Mouse (Mus musculus) frontal cortex, adult (tissue): ENCODE data around the gene Gm49425.
A peak's percentile ranks its signal among the peaks of the same experiment; 100 is the strongest.
"Not testable (repeated sequence)": the region's sequence is repeated elsewhere in the genome, so short reads cannot be mapped to it uniquely, and the experiment has no call there.

Experiments used
- ATAC-seq: cut with Nextera tagmentation; 2 replicates; pipeline ENCODE4 v1.9.2; 2017; ENCODE audit warnings: mild to moderate bottlenecking, moderate library complexity, mixed read lengths; ENCODE audit not compliant: low TSS enrichment

Gm49425 gene

DNA sequence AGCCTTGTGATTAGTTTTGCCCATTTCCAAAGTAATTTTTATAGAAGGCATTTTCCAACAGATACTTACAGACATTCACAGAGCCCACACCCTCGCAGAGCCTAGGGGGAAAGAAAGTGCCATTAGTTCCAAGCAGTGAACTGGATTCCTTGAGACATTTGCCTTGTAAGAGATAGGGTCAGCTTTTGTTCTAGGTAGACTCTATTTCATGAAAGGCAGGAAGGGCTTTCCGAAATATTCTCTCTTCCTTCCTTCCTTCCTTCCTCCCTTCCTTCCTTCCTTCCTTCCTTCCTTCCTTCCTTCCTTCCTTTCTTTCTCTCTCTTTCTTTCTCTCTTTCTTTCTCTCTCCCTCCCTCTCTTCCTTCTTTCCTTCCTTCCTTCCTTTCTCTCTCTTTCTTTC lies at the start of gene Gm49425:
Gm49425 (minus strand) TSS at position 101 of the 400 bp plus-strand sequence.
- ATAC-seq = not testable (repeated sequence)

DNA sequence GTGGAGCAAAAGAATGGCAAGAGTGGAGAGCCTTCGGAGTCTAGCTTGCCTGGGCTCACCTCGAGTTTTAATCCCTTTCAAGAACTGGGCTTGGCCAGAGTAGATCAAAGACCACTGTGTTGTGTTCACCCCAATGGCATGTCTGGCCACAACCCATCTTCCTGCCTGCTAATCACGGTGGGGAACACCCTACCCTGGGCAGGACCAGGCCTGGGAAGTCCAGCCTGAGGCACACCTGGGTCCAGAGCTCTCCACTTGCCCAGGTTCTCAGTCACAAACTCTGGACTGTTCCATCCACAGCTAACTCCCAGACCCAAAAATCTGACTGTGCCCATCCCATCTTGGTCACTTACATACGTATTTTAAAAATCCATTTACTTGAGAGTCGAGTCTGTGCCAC lies 45.8 kb upstream of the Gm49425 start, which contains the start of gene Krt90:
Krt90 (minus strand) TSS at position 101 of the 400 bp plus-strand sequence.
- no peak for ATAC-seq

DNA sequence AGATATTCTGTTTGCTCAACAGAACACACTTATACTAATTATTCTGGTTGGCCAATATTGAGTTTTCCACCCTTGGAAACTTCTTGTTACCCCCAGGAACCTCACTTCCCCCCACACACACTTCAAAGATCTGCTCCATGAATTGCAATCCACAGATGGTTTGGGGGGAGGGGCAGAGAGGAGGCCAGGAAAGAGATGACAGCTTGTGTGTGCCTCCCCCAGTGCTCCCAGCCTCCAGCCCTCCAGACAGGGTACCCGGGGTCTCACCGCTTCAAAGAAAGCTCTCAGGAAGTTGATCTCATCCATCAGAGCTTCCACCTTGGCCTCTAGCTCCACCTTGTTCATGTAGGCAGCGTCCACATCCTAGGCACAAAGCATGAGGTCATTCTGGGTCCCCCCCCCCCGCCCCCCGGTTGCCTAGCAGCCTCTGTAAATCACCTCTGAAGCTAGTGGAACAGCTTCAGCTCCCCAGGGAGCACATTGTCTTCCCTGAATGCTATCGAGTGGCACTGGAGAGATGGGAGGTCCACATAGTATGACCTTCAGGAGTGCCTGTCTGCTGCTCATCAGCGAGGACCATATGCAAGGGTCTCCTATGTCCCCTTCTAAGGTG lies 41.1 kb upstream of the Gm49425 start:
- no peak for ATAC-seq

DNA sequence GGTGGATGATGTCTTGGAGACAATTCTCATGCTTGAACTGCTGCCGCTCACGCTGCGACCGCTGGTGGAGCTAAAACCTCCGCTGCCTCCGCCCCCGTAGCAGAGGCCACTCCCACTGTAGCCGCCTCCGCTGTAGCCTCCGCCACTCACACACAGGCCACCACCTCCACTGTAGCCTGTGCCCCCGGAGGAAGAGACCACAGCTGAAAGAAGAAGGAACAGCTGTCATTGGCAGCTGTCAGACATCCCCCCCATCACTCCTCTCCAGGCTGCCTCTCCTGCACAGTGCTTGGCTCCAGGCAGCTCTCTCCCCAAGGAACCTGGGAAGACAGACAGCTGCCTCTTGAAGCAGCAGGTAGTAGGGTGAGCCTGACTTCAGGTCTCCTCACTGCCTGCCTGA lies 36.1 kb upstream of the Gm49425 start:
- ATAC-seq = peak; percentile 34; the same call in 1 of the 2 replicates

DNA sequence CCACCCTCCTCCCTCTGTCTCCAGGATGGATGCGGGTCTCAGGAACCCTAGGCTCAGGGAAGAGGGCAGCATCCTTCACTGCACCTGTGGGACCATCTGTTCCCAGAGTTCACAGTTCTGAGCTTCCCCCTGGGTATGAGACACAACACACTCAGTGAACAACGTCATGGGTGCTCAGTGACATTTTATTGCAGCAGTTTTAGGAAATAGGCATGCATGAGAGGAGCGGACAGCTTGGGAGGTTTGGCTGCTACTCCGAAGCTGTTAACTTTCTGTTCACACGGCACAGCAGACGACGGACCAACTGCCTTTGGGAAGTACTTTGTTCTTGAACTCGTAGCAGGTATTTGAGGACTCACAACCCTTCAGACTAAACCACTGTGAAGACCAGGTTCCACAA lies 35.1 kb upstream of the Gm49425 start:
- peak; percentile 57; the same call in 1 of the 2 replicates for ATAC-seq

DNA sequence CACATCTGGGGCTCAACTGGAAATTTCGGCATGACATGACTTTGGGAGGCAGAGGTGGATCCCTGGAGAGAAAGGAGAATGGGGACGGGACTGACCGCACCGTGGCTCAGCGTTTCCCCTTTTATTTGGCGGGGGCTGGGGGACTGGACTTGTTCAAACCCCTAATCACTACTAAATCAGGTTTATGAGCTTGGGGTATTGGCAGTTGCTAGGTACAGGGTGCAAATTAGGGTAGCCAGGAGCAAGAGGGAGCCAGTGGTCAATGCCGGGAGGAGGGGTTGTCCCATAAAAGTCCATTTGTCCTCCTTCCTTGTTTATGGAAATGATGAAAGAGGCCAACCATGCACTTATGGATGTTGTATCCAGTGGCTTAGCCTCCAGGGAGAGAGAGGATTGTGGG lies 33.5 kb upstream of the Gm49425 start, which contains the start of gene Krt82:
Krt82 (minus strand) TSS at position 101 of the 400 bp plus-strand sequence.
- ATAC-seq = no peak

DNA sequence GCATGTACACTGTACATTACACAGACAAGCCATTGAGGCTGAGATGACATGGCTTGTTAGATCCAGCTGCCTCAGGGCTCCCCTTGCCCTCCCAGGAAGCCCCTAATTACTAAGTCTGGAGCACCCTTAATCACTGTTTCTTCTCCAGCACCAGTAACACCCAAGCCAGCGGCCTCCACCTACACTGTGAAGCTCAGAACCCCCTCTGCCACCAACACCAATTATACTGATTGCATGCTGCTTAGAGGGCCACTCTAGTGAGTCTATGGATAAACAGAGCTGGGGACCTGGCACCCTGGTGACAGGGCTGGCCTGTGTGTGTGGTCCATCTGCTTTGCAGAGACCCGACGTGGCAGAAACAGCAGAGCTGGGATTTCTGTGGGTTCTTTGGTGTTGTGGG lies 27.4 kb upstream of the Gm49425 start:
- no peak for ATAC-seq

DNA sequence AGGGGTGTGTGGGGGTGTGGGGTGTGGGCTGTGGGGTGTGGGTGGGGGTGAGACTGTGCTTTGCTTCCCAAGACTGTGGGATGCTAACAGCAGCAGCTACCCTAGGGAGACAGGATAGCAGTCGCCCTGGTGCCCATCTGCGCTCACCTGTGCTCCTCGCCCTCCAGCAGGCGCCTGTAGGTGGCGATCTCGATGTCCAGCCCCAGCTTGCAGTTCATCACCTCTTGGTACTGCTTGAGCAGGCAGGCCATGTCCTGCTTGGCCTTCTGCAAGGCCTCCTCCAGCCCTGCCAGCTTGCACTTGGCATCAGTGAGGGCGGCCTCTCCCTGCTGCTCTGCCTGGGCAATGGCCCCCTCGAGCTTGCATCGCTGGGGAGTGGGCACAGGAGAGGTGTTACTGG lies 25.5 kb upstream of the Gm49425 start:
- ATAC-seq = no peak

DNA sequence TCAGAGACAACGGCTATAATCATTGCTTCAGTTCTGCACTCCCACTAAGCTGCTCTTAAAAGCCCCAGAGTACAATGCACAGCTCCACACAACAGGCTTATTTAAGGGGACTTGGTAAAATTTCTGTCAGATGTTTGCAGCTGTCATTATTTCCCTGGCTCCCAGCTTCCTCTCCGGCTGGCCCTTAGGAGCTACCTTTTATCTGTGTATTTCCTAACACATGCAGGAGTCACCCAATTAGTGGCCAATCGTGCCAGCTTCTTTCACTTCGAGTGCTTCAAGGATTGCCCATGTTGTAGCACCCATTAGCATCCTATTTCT lies 21.5 kb upstream of the Gm49425 start:
- ATAC-seq = no peak

DNA sequence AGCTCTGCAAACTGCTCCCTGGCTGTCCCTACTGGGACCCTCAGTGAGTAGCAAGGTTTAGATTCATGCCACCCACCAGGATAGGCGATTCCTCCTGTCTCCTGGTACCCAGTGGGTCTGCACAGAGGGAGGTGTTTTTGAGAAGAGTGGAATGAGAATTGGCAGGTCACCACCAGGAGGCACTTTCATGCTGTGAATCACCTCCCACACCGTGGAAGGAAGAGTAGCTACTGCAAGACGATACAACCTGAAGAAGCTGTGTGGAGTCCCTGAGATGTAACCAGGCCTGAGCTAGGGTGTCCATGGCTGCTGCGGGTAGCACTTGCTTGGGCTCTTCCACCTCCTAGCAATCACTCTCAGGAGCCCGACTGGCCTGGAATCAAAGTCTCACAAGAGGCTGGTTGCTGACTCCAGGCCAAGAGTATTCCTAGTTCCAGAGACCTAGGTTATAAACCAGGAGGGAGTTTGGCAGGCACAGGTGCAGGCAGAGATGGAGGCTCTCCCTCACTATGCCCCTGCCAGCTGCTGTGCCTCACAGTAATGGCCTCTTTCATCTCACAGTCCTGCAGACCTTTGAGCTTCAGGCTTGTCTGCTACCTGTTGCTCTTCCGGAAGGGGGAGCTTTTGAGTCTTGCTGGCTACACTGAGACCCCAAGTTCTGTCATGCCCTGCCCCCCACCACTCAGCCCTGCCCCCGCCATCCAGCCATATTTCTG lies 21.0 kb upstream of the Gm49425 start:
- no peak for ATAC-seq

DNA sequence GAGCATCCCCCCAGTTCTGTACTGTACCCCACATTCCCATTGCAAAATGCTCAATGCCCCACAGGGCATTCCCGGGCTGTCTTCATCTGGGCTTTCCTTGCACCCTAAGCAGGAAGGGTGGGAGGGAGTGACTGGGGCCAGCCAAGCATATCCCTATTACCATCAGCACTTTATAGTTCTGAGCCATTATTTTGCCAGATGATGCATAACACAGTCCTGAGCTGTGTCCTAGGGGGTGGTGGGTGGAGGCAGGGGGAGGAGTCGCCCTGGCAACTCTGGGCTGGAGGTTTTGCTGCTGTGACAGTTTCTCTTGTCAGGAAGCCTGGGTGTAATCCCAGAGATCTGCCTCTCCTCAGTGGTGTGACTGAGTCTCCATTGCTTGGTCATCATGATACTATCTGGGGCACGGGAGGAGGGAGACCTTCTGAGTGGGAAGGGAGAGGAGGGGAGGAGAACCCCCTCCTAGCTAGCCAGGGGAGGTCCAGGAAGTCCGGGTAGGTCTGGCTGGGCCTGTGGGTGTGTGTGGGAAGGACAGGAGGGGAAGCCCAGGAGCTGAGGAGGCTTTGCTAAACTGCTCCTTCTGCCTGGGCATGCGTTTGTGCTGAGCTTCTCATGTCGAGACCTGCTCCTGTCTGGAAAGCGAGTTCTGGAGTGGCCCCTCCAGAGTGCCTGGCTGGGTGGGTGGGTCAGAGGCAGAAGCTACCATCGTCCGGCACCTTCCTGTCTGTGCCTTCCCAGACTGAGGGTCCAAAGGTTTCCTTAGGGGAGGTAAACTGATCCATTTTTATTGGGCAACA lies 19.2 kb upstream of the Gm49425 start:
- ATAC-seq = peak; percentile 57; the same call in 1 of the 2 replicates

DNA sequence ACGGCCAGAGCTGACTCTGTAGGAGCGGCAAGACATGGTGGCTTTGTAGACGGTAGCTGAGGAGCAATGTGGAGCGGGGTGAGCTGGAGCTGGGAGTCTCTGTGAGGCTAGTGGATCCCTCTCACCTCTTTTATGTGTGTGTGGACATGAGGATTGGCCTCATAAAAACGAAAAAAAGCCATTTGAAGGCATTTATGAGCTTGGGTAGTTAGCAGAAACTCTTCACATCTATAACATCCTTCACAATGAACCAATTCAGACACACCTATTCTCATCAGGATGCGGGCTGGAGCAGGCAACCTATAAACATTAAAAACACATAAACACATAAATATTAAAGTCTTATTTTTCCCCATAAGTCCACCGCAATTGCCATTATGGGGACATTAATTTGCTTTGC lies 15.7 kb upstream of the Gm49425 start, which contains the start of gene Krt84:
Krt84 (minus strand) TSS at position 101 of the 400 bp plus-strand sequence.
- no peak for ATAC-seq

DNA sequence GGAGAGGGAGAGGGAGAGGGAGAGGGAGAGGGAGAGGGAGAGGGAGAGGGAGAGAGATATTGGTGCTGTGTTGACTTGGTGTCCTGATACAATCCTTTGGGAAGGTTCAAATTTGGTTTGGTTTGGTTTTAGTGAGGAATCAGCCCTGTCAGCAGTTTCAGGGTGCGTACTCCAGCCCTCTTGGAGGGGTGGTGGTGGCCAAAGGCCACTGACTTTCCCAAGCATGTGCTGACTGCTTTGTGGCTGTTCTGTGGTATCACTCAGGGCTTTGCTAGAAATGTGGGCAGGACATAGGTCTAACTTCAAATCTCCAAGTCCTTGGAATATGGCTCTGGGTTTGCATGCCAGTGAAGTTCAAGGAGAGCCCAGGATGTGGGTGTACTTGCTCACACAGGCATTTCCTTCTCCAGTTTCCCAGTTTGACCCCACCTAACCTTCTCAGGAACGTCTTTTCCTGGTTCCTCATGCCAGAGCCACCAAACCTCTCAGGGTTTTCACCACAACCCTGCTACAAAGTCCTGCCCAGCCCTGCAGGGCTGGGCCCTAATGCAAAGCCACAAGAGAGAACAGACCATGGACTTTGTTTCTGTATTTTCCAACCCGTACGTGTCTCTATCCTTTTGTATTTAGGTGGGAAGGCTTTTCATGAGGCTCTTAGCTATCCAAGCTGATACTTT lies 5.6 kb upstream of the Gm49425 start:
- no peak for ATAC-seq

DNA sequence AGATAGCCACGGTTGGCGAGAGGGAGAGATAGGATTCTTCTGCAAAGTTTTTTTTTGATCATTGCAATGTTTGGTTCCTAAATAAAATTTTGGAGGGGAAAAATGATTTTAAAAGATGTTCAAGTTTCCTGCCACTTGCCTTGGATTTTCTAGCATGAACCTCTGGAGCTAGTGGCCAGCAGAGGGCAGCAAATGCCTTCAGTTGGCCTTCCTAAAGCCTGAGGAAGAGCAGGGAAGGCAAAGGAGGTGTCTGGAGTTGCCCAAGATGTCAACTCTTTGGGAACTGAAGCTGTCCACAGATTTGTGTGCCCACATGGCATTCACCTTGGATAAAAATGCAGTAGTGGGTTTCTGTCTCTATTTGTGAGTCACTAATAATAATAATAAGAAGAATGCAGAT lies 2.7 kb upstream of the Gm49425 start:
- peak; percentile 65; the same call in 1 of the 2 replicates for ATAC-seq

DNA sequence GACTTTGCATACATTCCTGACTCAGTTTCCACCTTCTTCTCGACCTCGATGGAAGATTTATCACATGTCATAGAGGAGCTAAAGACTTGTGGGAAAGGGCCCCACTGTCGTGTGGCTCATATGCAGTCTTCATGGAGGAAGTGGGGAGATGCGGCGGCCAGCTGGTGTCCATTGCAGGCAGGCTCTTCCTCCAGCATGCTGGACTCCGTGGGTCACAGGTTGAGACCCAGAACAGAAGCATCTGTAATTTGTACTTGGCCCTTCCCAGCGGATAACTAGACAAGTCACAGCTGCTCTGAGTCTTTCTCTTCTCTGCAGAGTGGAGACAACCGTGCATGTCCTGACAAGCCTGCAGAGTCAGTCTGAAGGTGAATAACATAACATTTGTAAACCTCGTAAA lies 8.8 kb downstream of the Gm49425 start:
- no peak for ATAC-seq

DNA sequence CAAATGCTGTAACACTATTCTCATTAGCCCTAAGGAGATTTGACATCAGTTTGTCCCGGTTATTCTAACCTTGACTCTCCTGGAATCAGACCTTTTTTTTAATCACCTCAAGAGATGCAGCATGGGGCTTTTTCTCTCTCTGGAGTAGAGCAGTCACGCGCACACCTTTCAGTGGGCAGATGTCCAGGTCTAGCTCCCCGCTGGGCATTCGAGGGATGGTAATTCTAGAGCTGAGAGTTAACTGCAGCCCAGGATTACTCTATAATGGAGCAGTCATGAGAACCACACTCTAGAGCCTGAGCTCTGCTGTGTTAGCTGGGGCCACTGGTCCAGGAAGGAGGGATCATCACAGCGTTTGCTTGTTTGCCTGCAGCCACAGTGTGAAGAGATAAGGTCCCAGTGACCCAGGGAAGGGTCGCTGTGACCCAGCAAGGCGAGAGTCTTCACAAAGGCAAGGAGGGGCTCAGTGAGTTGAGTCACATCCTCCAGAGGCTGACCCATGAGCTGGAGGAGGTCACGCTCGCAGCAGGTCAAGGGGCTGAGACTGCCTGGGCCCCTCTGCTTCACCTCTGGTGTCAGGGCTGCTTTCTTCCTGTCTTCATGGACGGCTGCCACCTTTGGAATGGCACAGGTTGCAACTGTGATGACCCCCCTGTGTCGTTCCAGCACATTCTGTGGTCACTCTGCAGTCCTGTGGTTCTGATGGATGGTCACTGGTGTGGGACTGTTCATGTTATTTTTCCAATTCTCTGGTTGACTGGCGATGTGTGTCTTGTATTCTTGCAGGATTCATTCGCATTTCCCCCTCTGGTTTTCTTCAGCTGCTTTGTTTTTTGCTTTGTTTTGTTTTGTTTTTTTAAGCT lies 9.9 kb downstream of the Gm49425 start:
- ATAC-seq = no peak

DNA sequence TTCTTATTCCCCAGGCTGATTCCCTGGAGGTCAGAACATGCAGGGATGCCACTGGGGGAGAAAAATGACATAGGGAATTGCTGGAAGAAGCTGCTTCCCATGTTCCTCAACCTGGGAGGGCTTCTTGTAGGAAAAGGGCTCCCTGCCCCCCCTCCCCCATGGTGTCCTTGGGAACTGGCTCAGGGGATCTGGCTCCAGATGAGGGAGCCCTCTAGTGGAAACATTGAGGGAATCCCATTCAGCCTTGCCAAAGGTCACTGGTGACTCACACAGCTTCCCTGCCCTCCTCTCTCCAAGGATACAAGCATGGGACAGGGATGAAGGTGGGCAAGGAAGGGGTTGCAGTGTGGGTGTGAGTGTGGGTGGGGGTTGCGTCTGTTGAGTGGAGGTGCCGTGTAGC lies 19.9 kb downstream of the Gm49425 start:
- peak; percentile 44; the same call in 1 of the 2 replicates for ATAC-seq

DNA sequence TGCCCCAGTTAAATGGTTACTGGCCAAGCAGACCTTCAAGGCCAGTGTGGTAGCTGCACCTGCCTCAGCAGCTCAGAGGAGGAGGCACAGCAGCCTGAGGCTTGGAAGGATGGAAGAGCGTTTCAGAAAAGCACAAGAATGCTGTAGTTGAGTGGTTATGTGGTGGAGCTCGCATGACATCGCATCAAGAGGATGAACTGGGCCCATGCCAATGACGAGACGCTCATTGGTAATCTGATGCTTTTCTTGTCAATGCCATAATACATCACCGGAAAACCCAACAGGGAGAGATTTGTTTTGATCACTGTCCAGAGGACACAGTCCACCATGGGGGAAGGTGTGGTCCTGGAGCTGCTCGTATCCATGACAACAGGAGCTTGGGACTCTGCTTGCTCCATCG lies 21.8 kb downstream of the Gm49425 start:
- no peak for ATAC-seq

DNA sequence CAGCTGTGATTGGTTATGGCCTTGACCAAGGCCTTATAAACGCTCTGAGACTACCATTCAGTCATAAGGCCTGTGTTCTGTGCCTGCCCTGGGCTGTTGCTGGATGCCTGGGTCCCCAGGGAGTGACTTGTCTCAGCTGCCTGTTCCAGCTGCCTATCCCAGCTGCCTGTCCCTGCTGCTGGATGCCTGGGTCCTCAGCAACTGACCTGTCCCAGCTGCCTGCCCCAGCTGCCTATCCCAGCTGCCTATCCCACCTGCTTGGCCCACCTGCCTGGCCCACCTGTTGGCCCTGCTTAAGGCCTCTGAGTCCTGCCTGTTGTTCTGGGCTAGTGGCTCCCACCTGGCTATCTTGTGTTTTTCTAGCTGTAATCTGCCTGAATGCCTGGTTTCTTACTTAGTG lies 22.9 kb downstream of the Gm49425 start:
- no peak for ATAC-seq

DNA sequence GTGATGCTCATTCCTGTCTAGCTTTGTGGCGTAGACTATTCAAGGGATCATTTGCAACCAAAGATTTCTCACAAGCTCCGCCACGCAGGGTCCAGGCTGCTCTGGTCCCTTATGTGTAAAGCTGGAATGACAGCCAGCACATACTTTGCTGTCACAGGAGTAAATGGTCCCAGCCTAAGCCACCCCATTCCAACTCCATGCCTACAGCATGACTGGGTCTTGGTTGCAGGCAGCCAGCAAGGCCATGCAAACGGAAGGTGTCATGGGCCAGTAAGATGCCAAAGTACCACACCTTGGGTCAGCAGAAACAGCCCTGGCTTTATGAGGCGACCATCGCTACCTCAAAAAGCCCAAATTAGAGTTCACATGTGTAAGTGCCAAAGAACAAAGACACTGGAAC lies 23.3 kb downstream of the Gm49425 start:
- ATAC-seq = no peak

DNA sequence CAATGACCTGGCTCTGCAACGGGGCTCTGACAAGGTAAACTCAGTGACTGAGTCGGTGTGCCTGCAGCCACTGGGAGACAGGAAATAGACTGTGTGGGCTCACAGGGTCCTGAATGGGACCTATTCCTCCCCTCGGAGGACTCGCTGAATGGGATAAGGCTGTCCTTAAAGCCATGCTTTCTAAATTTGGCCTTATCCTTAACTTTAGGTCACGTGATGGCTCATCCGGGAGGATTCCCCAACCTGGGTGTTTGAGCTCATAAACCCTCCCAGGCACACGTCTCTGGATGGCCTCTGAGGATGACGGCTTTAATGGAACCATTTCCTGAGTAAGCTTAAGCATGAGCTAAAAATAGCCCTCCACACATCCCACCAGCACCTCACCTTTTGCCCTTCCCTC lies 24.3 kb downstream of the Gm49425 start:
- ATAC-seq = no peak
